Mouse (Mus musculus): Measurements from ENCODE around the gene Hspbap1. TPM values are rescaled to one million over a fixed set of nuclear protein-coding genes. Genes with fewer than 3 reads are reported as not detected.

The Hspbap1 gene
- polyA plus RNA-seq (2017; shearing (Covaris generic)), result 31.8 TPM

GRCm38 (mm10) chr16:35769878-35770657 is at the start of gene Hspbap1:
Gene Hspbap1, plus strand, starts transcription at chr16:35770375.

GRCm38 (mm10) chr16:35768785-35769642 is 1.2 kb upstream of the Hspbap1 start, which contains the start of gene Dirc2:
Gene Dirc2, minus strand, starts transcription at chr16:35769356.

DNA sequence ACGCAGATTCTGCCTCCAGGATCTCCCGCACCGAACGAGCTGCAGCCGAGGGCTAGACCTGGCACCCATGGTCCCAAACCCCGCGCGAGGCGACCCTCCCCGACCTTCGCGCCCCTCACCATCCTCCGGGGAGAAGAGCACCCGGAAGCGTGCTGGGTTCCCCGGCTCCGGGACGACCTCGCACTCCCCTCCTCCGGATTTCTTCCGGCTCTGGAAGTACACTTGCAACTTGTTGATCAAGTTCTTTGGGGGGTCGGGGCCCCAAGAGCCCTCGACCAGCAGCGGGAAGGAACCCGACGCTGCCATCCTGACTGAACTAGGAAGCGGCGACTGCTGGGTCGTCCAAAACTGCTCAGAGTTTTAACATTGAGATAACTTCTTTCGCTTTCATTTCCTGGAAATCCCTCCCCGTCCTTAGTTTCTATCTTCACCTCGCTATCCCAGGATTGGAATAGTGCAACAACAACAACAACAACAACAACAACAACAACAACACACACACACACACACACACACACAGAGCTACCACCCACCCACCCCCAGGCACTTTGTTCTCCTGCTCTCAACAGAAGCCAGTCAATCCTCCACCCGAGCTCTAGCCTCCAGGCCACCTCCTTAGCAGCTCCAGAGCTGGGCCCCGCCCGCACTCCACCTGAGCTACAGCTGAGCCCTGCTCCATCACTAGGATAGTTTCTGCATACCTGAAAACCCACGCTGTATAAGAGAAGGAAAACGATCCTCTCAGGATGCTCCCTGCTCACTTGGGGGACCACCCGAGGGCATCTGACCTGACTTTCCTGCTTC is 101.1 kb downstream of the Hspbap1 start, which contains the start of gene Parp14:
Gene Parp14, minus strand, starts transcription at position 497 of the 804 bp plus-strand sequence.

Other genes with a start within 250 kb of the Hspbap1 start
- 0.32 TPM for gene Sema5b, start 229.2 kb upstream of the Hspbap1 start, polyA plus RNA-seq (2017; shearing (Covaris generic))
- gene Dirc2, start 1.0 kb upstream of the Hspbap1 start, polyA plus RNA-seq (2017; shearing (Covaris generic)), result 31.6 TPM
- 80.7 TPM for gene Parp14, start 101.2 kb downstream of the Hspbap1 start, polyA plus RNA-seq (2017; shearing (Covaris generic))
- 89.2 TPM for gene Parp9, start 168.1 kb downstream of the Hspbap1 start, polyA plus RNA-seq (2017; shearing (Covaris generic))
- gene Dtx3l, start 168.8 kb downstream of the Hspbap1 start, polyA plus RNA-seq (2017; shearing (Covaris generic)), result 68.3 TPM
- gene Kpna1, start 208.4 kb downstream of the Hspbap1 start, polyA plus RNA-seq (2017; shearing (Covaris generic)), result 64.2 TPM